Mouse (Mus musculus): Measurements from ENCODE around the gene Fads2. TPM values are rescaled to one million over a fixed set of nuclear protein-coding genes. Genes with fewer than 3 reads are reported as not detected.

Gene Fads2
- polyA plus RNA-seq, 2 experiments from 2014 or later: 0.34 TPM; not detected in 1

GRCm38 (mm10) chr19:10013913-10014312 lies 87.6 kb downstream of the Fads2 start:
- no peak for ATAC-seq

GRCm38 (mm10) chr19:10013348-10013747 lies 88.2 kb downstream of the Fads2 start:
- ATAC-seq: no peak

- no peak for ATAC-seq
Observed at GRCm38 (mm10) chr19:10012827-10013278, 88.7 kb downstream of the Fads2 start.

Other genes with a start within 250 kb of the Fads2 start
- gene Incenp, start 202.2 kb downstream of the Fads2 start, polyA plus RNA-seq (2017; shearing (Covaris generic)): 10 to 100 TPM; 12.8 to 17.5 TPM
- gene Fth1, start 121.1 kb downstream of the Fads2 start, polyA plus RNA-seq (2017; shearing (Covaris generic)): 1,000 to 10,000 TPM; 2,170 to 2,387 TPM
- under 1 TPM; 0.29 to 0.31 TPM for gene Best1, start 100.1 kb downstream of the Fads2 start, polyA plus RNA-seq (2017; shearing (Covaris generic))
- gene Rab3il1, start 100.1 kb downstream of the Fads2 start, polyA plus RNA-seq (2017; shearing (Covaris generic)): not detected
- gene Fads3, start 60.2 kb downstream of the Fads2 start, polyA plus RNA-seq (2017; shearing (Covaris generic)): not detected
- 1 to 10 TPM; 4.9 to 6.8 TPM for gene Fads1, start 81.1 kb upstream of the Fads2 start, polyA plus RNA-seq (2017; shearing (Covaris generic))
- gene Tmem258, start 102.3 kb upstream of the Fads2 start, polyA plus RNA-seq (2017; shearing (Covaris generic)): 100 to 1,000 TPM; 288 to 332 TPM
- gene Fen1, start 102.4 kb upstream of the Fads2 start, polyA plus RNA-seq (2017; shearing (Covaris generic)): 10 to 100 TPM; 50.1 to 81.1 TPM
- under 1 TPM in 1 of 2 experiments, not detected in 1; 0.19 TPM for gene Myrf, start 139.0 kb upstream of the Fads2 start, polyA plus RNA-seq (2017; shearing (Covaris generic))
- not detected for gene Dagla, start 203.1 kb upstream of the Fads2 start, polyA plus RNA-seq (2017; shearing (Covaris generic))